In genomic region chr3:146595440-146595839, GRCm38 (mm10) we compare ENCODE assay signal across 37 mouse cellular contexts. TPM values are rescaled to one million over a fixed set of nuclear protein-coding genes. Genes with fewer than 3 reads are reported as not detected.
"Had no signal": no experiment of that assay in that cellular context is flagged by ENCODE, and none has a peak within 500 bp of the region (broad histone marks: within the 10 kb centered on the region; RNA-seq: fewer than 3 reads in every experiment).

No protein-coding gene starts in this region.

- H3K9ac ChIP-seq: heart, embryonic 13.5 days; heart, embryonic 15.5 days; hindbrain, embryonic 12.5 days; hindbrain, embryonic 14.5 days; intestine, embryonic 15.5 days; limb, embryonic 12.5 days; liver, embryonic 13.5 days had no signal

- H3K4me1 ChIP-seq: heart, embryonic 15.5 days; hindbrain, embryonic 10.5 days; hindbrain, embryonic 12.5 days; intestine, embryonic 15.5 days; limb, embryonic 10.5 days; limb, embryonic 12.5 days had no signal

- H3K27ac ChIP-seq: gastrocnemius, adult 2 months; heart, adult 2 months; heart, embryonic 13.5 days; heart, embryonic 15.5 days; hindbrain, embryonic 10.5 days; hindbrain, embryonic 12.5 days; hindbrain, embryonic 14.5 days; intestine, embryonic 15.5 days; layer of hippocampus, adult 2 months; left cerebral cortex, adult 2 months; limb, embryonic 10.5 days; limb, embryonic 12.5 days had no signal

- ATAC-seq: hindbrain, embryonic 16.5 days; inflammation-experienced regulatory T-cells, adult 6 months; intestine, embryonic 15.5 days; intestine, postnatal 0 days had no signal

- DNase-seq: gastrocnemius, adult 2 months; gastrocnemius, postnatal 10 days; gastrocnemius, postnatal 25 days; heart, adult 2 months; heart, postnatal 14 days; heart, postnatal 4 days; kidney, adult 18-20 months; kidney, adult 8-10 months; kidney, postnatal 10 days; kidney, postnatal 25 days; kidney, postnatal 4 days; liver, embryonic 13.5 days had no signal

- H3K36me3 ChIP-seq: heart, embryonic 13.5 days; heart, embryonic 15.5 days; hindbrain, embryonic 10.5 days; hindbrain, embryonic 12.5 days; intestine, embryonic 15.5 days; limb, embryonic 10.5 days; limb, embryonic 12.5 days; liver, embryonic 13.5 days had no signal

- H3K9me3 ChIP-seq: heart, embryonic 13.5 days; heart, embryonic 15.5 days; hindbrain, embryonic 10.5 days; hindbrain, embryonic 12.5 days; intestine, embryonic 15.5 days; limb, embryonic 10.5 days; limb, embryonic 12.5 days; liver, embryonic 13.5 days had no signal

- H3K4me2 ChIP-seq: heart, embryonic 11.5 days; heart, embryonic 13.5 days; heart, embryonic 15.5 days; hindbrain, embryonic 12.5 days; hindbrain, embryonic 14.5 days; intestine, embryonic 15.5 days; limb, embryonic 12.5 days; liver, embryonic 13.5 days had no signal

- H3K4me3 ChIP-seq: gastrocnemius, adult 2 months; heart, adult 2 months; heart, embryonic 13.5 days; heart, embryonic 15.5 days; hindbrain, embryonic 10.5 days; hindbrain, embryonic 12.5 days; intestine, embryonic 15.5 days; layer of hippocampus, adult 2 months; left cerebral cortex, adult 2 months; limb, embryonic 10.5 days; limb, embryonic 12.5 days; liver, embryonic 13.5 days had no signal

- H3K27me3 ChIP-seq: heart, embryonic 13.5 days; heart, embryonic 15.5 days; hindbrain, embryonic 12.5 days; intestine, embryonic 15.5 days; limb, embryonic 12.5 days; liver, embryonic 13.5 days had no signal

RNA-seq across cellular contexts. Expression of gene Dnase2b, which starts 20.0 kb away (rescaled TPM):
- total RNA-seq: gastrocnemius, postnatal 10 days; gastrocnemius, postnatal 25 days; granulocyte monocyte progenitor cell, adult 5-6 weeks; heart, adult 2 months; heart, postnatal 14 days; heart, postnatal 4 days; layer of hippocampus, adult 2 months; layer of hippocampus, postnatal 10 days; layer of hippocampus, postnatal 25 days; left cerebral cortex, adult 2 months; left cerebral cortex, postnatal 14 days; left cerebral cortex, postnatal 36 days had no signal
- polyA plus RNA-seq: frontal cortex, adult 2 months; heart, adult 2 months; heart, embryonic 11.5 days; heart, embryonic 13.5 days; heart, embryonic 15.5 days; heart, postnatal 0 days; hindbrain, embryonic 10.5 days; hindbrain, embryonic 12.5 days; hindbrain, embryonic 14.5 days; hindbrain, embryonic 16.5 days; inflammation-experienced regulatory T-cells, adult 6 months; intestine, postnatal 0 days; kidney, embryonic 14.5 days; kidney, embryonic 16.5 days; limb, embryonic 12.5 days had no signal

RNA-seq across cellular contexts. Expression of gene Uox, which starts 25.2 kb away (rescaled TPM):
- total RNA-seq: gastrocnemius, adult 2 months; gastrocnemius, postnatal 25 days; granulocyte monocyte progenitor cell, adult 5-6 weeks; heart, adult 2 months; heart, postnatal 14 days; heart, postnatal 4 days; layer of hippocampus, postnatal 25 days had no signal
- polyA plus RNA-seq: heart, adult 2 months; heart, embryonic 11.5 days; heart, embryonic 15.5 days; hindbrain, embryonic 10.5 days; hindbrain, embryonic 12.5 days; hindbrain, embryonic 14.5 days; hindbrain, embryonic 16.5 days; kidney, embryonic 14.5 days; limb, embryonic 10.5 days; limb, embryonic 12.5 days had no signal

RNA-seq across cellular contexts. Expression of gene 4930503B20Rik, which starts 55.7 kb away (rescaled TPM):
- total RNA-seq: gastrocnemius, adult 2 months; gastrocnemius, postnatal 25 days; gastrocnemius, postnatal 4 days; heart, adult 2 months; layer of hippocampus, adult 2 months; layer of hippocampus, postnatal 10 days; layer of hippocampus, postnatal 25 days; left cerebral cortex, adult 2 months; left cerebral cortex, postnatal 36 days had no signal
- polyA plus RNA-seq: frontal cortex, adult 2 months; heart, embryonic 11.5 days; heart, embryonic 13.5 days; heart, postnatal 0 days; hindbrain, embryonic 10.5 days; hindbrain, embryonic 12.5 days; hindbrain, embryonic 14.5 days; hindbrain, embryonic 16.5 days; inflammation-experienced regulatory T-cells, adult 6 months; intestine, embryonic 15.5 days; intestine, postnatal 0 days; kidney, embryonic 14.5 days; limb, embryonic 10.5 days; limb, embryonic 12.5 days; liver, embryonic 13.5 days; liver, embryonic 16.5 days had no signal
